Mouse (Mus musculus) stomach, postnatal 0 days (tissue): Measurements from ENCODE around the gene 4930438A08Rik. TPM values are rescaled to one million over a fixed set of nuclear protein-coding genes. Genes with fewer than 3 reads are reported as not detected.
"Not testable (repeated sequence)": the region's sequence is repeated elsewhere in the genome, so short reads cannot be mapped to it uniquely, and the experiment has no call there.

Experiments used
- ATAC-seq: fragments of 200-750 bp; cut with Nextera tagmentation; 2 replicates; pipeline ENCODE4 v1.8.0; 2017; ENCODE audit not compliant: low FRiP score, low TSS enrichment
- DNase-seq: peaks from one replicate; pipeline ENCODE4 v3.0.0-alpha.2; 2016; ENCODE audit warnings: low spot score
- H3K27ac ChIP-seq: fragments of 300-500 bp; sonication (generic); replicated peaks from 2 replicates; pipeline ENCODE4 v1.5.1; 2014; ENCODE audit warnings: mild to moderate bottlenecking, control low read depth
- H3K27me3 ChIP-seq: fragments of 300-500 bp; sonication (generic); 2 replicates; pipeline ENCODE4 v1.6.1; 2014; ENCODE audit warnings: low read length; ENCODE audit not compliant: control insufficient read depth, insufficient read depth
- H3K36me3 ChIP-seq: fragments of 300-500 bp; sonication (generic); 2 replicates; pipeline ENCODE4 v1.6.1; 2014; ENCODE audit warnings: low read length, mixed read lengths; ENCODE audit not compliant: control insufficient read depth, insufficient read depth
- H3K4me1 ChIP-seq: fragments of 300-500 bp; sonication (generic); replicated peaks from 2 replicates; pipeline ENCODE4 v1.6.1; 2014; ENCODE audit warnings: antibody characterized with exemption; ENCODE audit not compliant: control insufficient read depth, insufficient read depth
- H3K4me2 ChIP-seq: fragments of 300-500 bp; sonication (generic); replicated peaks from 2 replicates; pipeline ENCODE4 v1.6.1; 2014; ENCODE audit warnings: low read depth, mild to moderate bottlenecking, control low read depth, moderate library complexity
- H3K4me3 ChIP-seq: fragments of 300-500 bp; sonication (generic); 2 replicates; pipeline ENCODE4 v1.5.1; 2014; ENCODE audit warnings: low read depth, low read length, control low read depth
- H3K9ac ChIP-seq: fragments of 300-500 bp; sonication (generic); 2 replicates; pipeline ENCODE4 v1.6.1; 2014; ENCODE audit warnings: mild to moderate bottlenecking, low read length, control low read depth, mixed read lengths
- H3K9me3 ChIP-seq: fragments of 300-500 bp; sonication (generic); 2 replicates; pipeline ENCODE4 v1.6.1; 2016; ENCODE audit warnings: low read length; ENCODE audit not compliant: control insufficient read depth
- CTCF ChIP-seq: IDR thresholded peaks from 2 replicates; pipeline ENCODE4 v1.5.1; 2016; ENCODE audit warnings: antibody characterized with exemption, low read depth, mild to moderate bottlenecking, moderate library complexity
- EP300 ChIP-seq: optimal IDR thresholded peaks from 2 replicates; pipeline ENCODE3; 2016; ENCODE audit warnings: antibody characterized with exemption
- WGBS: fragments of 180-500 bp; shearing (Covaris S2); extraction: QIAGEN DNeasy Blood & Tissue Kit; methylation state at CpG from one replicate; pipeline ENCODE4 v1.1.7; 2014; 5-methylcytosine and 5-hydroxymethylcytosine counted together
- polyA plus RNA-seq: library from polyadenylated mRNA; unstranded; fragments of >200 nt; fragmentation: Nextera tagmentation; extraction: Ambion mirVana; gene quantifications from 2 replicates; pipeline ENCODE4 v1.2.1, GENCODE M21; 2015

Gene 4930438A08Rik
- polyA plus RNA-seq, 1 experiment from 2014 or later, result 0.49 TPM

- DNase-seq (no peak), ATAC-seq (no peak)
- Histone ChIP-seq H3K27ac (no peak overlapping the region), H3K4me2 (no peak overlapping the region), H3K4me1 (no peaks in the 10 kb centered on the region), H3K9me3 (no peaks in the 10 kb centered on the region), H3K36me3 (no peaks in the 10 kb centered on the region), H3K27me3 (no peaks in the 10 kb centered on the region), H3K4me3 (no peak overlapping the region), H3K9ac (no peak overlapping the region)
- WGBS, result 82% methylated on average over 8 of the region's 8 CpGs
- TF ChIP-seq CTCF (no peak), EP300 (no peak)
These were observed 43.4 kb upstream of the 4930438A08Rik start for GRCm38 (mm10) chr11:58231156-58231555.

GRCm38 (mm10) chr11:58234551-58234950 lies 40.0 kb upstream of the 4930438A08Rik start:
- H3K4me2 ChIP-seq, H3K27ac ChIP-seq, H3K36me3 ChIP-seq, H3K9ac ChIP-seq, H3K9me3 ChIP-seq, DNase-seq, H3K4me3 ChIP-seq, ATAC-seq, H3K4me1 ChIP-seq, H3K27me3 ChIP-seq: not testable (repeated sequence)
- WGBS, result 70% methylated on average over 3 of the region's 3 CpGs

- H3K27me3 ChIP-seq, result no peaks in the 10 kb centered on the region
- no peaks in the 10 kb centered on the region for H3K9me3 ChIP-seq
- no peak overlapping the region for H3K9ac ChIP-seq
- H3K4me1 ChIP-seq, result peaks cover 3% of the 10 kb centered on the region; the same call in 1 of the 2 replicates
- WGBS, result 24% methylated on average over 6 of the region's 6 CpGs
- no peaks in the 10 kb centered on the region for H3K36me3 ChIP-seq
- no peak for ATAC-seq
- TF ChIP-seq CTCF, result peak; percentile 73
- TF ChIP-seq EP300, result no peak
- no peak overlapping the region for H3K27ac ChIP-seq
- DNase-seq, result peak; percentile 49
- no peak overlapping the region for H3K4me2 ChIP-seq
- H3K4me3 ChIP-seq, result no peak overlapping the region
These were observed 39.4 kb upstream of the 4930438A08Rik start for GRCm38 (mm10) chr11:58235152-58235551.

GRCm38 (mm10) chr11:58238840-58239791 lies 35.5 kb upstream of the 4930438A08Rik start:
- Histone ChIP-seq H3K9ac (no peak overlapping the region), H3K27ac (no peak overlapping the region), H3K4me1 (peaks cover 3% of the 10 kb centered on the region; the same call in 1 of the 2 replicates), H3K36me3 (no peaks in the 10 kb centered on the region), H3K9me3 (no peaks in the 10 kb centered on the region), H3K27me3 (no peaks in the 10 kb centered on the region), H3K4me3 (peak overlapping the region; percentile 36), H3K4me2 (peak overlapping the region; percentile 62)
- WGBS, result 3% methylated on average over 37 of the region's 37 CpGs
- TF ChIP-seq CTCF (peak; percentile 66), EP300 (no peak)
- DNase-seq (peak; percentile 88), ATAC-seq (peak; percentile 97)

- Histone ChIP-seq H3K27me3 (no peaks in the 10 kb centered on the region), H3K9me3 (no peaks in the 10 kb centered on the region), H3K4me1 (0 out of 2 replicates have a peak, but pooled peaks cover 3% of the 10 kb centered on the region), H3K36me3 (no peaks in the 10 kb centered on the region), H3K4me3 (no peak overlapping the region), H3K27ac (no peak overlapping the region), H3K9ac (no peak overlapping the region), H3K4me2 (no peak overlapping the region)
- ATAC-seq (no peak), DNase-seq (peak; percentile 33)
- WGBS, result 37% methylated on average over 4 of the region's 4 CpGs
- TF ChIP-seq EP300 (no peak), CTCF (no peak)
These were observed 27.3 kb upstream of the 4930438A08Rik start for GRCm38 (mm10) chr11:58247294-58247693.
